In the genomic region with DNA sequence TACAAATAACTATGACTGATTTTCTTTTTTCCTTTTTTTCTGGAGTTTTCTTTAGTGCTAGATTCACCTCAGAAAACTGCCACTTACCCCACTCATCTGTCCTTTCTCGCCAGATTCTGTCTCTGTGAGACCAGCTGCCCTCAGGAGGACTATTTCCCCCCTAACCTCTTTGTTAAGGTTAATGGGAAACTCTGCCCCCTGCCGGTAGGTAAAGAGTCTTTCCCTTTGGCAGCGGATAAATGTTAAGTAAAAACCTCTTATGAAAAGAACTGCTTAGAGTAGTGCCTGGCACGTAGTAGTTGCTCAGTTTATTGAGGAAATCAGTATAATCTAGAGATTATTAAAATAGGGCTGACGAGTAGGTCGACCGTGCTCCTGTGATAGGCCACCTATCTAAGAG, we compare ENCODE assay signal across 10 mouse cellular contexts. TPM values are rescaled to one million over a fixed set of nuclear protein-coding genes. Genes with fewer than 3 reads are reported as not detected.
DNase-seq lines count a peak whose midpoint lies in the region; ATAC-seq and TF ChIP-seq lines count a peak whose summit lies in the region.
"Had no signal": no experiment of that assay in that cellular context is flagged by ENCODE, and none has a peak within 500 bp of the region (broad histone marks: within the 10 kb centered on the region; RNA-seq: fewer than 3 reads in every experiment).

No protein-coding gene starts in this region.

- H3K4me2 ChIP-seq in kidney, embryonic 16.5 days (replicated peaks; ENCODE audit: low read depth, low read length): no peak overlapping the region
- no peak overlapping the region for H3K4me2 ChIP-seq in liver, embryonic 14.5 days (ENCODE audit: low read depth)

- TF ChIP-seq POLR2A in MEL (IDR thresholded peaks at IDR 0.05; ENCODE audit: control insufficient read depth in 1 of 2, insufficient read depth in 1 of 2, low read depth in 1 of 2, low read length in 2 of 2, poor library complexity in 1 of 2): no peak

- peaks cover 55% of the 10 kb centered on the region for H3K36me3 ChIP-seq in kidney, embryonic 16.5 days (ENCODE audit: insufficient read depth, low read length)
- peaks cover 0 to 8% of the 10 kb centered on the region in 2 experiments; a peak in 2 of 4 replicates for H3K36me3 ChIP-seq in MEL (ENCODE audit: control insufficient read depth in 1 of 2, insufficient read depth in 2 of 2, low read length in 2 of 2)
- H3K36me3 ChIP-seq in liver, embryonic 14.5 days (replicated peaks; ENCODE audit: control insufficient read depth, insufficient read depth, low read depth): no peaks in the 10 kb centered on the region

- no peak overlapping the region for H3K9ac ChIP-seq in kidney, embryonic 16.5 days (replicated peaks; ENCODE audit: low read length)
- H3K9ac ChIP-seq in MEL (ENCODE audit: control insufficient read depth, low read depth, low read length, poor library complexity, severe bottlenecking): no peak overlapping the region
- H3K9ac ChIP-seq in liver, embryonic 14.5 days (replicated peaks): no peak overlapping the region

- no peaks in the 10 kb centered on the region for H3K27me3 ChIP-seq in kidney, embryonic 16.5 days (ENCODE audit: insufficient read depth, low read length)
- H3K27me3 ChIP-seq in MEL (ENCODE audit: control insufficient read depth in 1 of 2, insufficient read depth in 2 of 2, low read length in 2 of 2): no peaks in the 10 kb centered on the region
- H3K27me3 ChIP-seq in liver, embryonic 14.5 days (ENCODE audit: control insufficient read depth, insufficient read depth, low read length): no peaks in the 10 kb centered on the region

- peaks cover 23% of the 10 kb centered on the region for H3K4me1 ChIP-seq in kidney, embryonic 16.5 days (ENCODE audit: insufficient read depth, low read length)
- peaks cover 5 to 10% of the 10 kb centered on the region in 2 experiments; a peak in 3 of 4 replicates for H3K4me1 ChIP-seq in MEL (ENCODE audit: control insufficient read depth in 1 of 2, insufficient read depth in 2 of 2, low read length in 2 of 2)
- H3K4me1 ChIP-seq in liver, embryonic 14.5 days (replicated peaks; ENCODE audit: control insufficient read depth in 2 of 2, insufficient read depth in 2 of 2, low read length in 1 of 2): peaks cover 4 to 8% of the 10 kb centered on the region in 2 experiments

- no peak for ATAC-seq in kidney, embryonic 16.5 days (ENCODE audit: low FRiP score, low TSS enrichment)
- ATAC-seq in liver, embryonic 14.5 days (ENCODE audit: insufficient read depth): no peak

- H3K79me2 ChIP-seq in MEL (ENCODE audit: control insufficient read depth, insufficient read depth, low read length, poor library complexity): peaks cover 3% of the 10 kb centered on the region; the same call in 1 of the 2 replicates

- TF ChIP-seq CTCF in MEL (IDR thresholded peaks at IDR 0.05 in 2 of 3, conservative IDR thresholded peaks at IDR 0.05 in 1 of 3; ENCODE audit: control insufficient read depth in 1 of 3, insufficient read depth in 1 of 3, low read depth in 2 of 3, low read length in 3 of 3, poor library complexity in 1 of 3, severe bottlenecking in 1 of 3): peak; percentile 50 to 96 (median 87)
- TF ChIP-seq CTCF in liver, embryonic 14.5 days (IDR thresholded peaks at IDR 0.05; ENCODE audit: low read depth): peak; percentile 62

- WGBS in kidney, embryonic 16.5 days: 62% methylated on average over 7 of the region's 7 CpGs
- 41% methylated on average over 7 of the region's 7 CpGs for WGBS in liver, embryonic 14.5 days (ENCODE audit: insufficient replicate concordance)

- TF ChIP-seq RAD21 in MEL (IDR thresholded peaks at IDR 0.05; ENCODE audit: low read depth, low read length): peak; percentile 74

- H3K4me3 ChIP-seq in kidney, embryonic 16.5 days (ENCODE audit: low read length): no peak overlapping the region
- H3K4me3 ChIP-seq in MEL (ENCODE audit: control insufficient read depth in 1 of 2, insufficient read depth in 1 of 2, low read depth in 2 of 2, low read length in 2 of 2): no peak overlapping the region
- H3K4me3 ChIP-seq in liver, embryonic 14.5 days (ENCODE audit: insufficient read depth in 1 of 2, low read depth in 2 of 2, low read length in 2 of 2): no peak overlapping the region

- peak; percentile 33 for DNase-seq in adrenal gland, postnatal 25 days
- DNase-seq in adrenal gland, postnatal 4 days (ENCODE audit: low spot score in 2 of 2): no peak
- DNase-seq in kidney, postnatal 4 days: peak; percentile 42 to 50
- DNase-seq in MEL (ENCODE audit: low read depth, low spot score): peak; percentile 88
- peak; percentile 28 to 39 (median 32) for DNase-seq in liver, embryonic 14.5 days (ENCODE audit: low read depth in 3 of 3, low spot score in 3 of 3)
- DNase-seq in layer of hippocampus, postnatal 36 days: no peak
- DNase-seq in yolk sac, embryonic 10.5 days (ENCODE audit: low spot score): no peak
- DNase-seq: gastrocnemius, postnatal 36 days had no signal

- no peak for TF ChIP-seq EP300 in MEL (IDR thresholded peaks at IDR 0.05; ENCODE audit: low read depth in 1 of 2, low read length in 2 of 2)
- no peak for TF ChIP-seq EP300 in liver, embryonic 14.5 days (IDR thresholded peaks at IDR 0.05; ENCODE audit: low read depth)

- no peak overlapping the region for H3K27ac ChIP-seq in kidney, embryonic 16.5 days (ENCODE audit: low read length)
- H3K27ac ChIP-seq in MEL (ENCODE audit: control insufficient read depth, low read depth, low read length): no peak overlapping the region
- H3K27ac ChIP-seq in liver, embryonic 14.5 days: no peak overlapping the region
- H3K27ac ChIP-seq: macrophage had no signal

- no peaks in the 10 kb centered on the region for H3K9me3 ChIP-seq in kidney, embryonic 16.5 days (ENCODE audit: low read length)
- H3K9me3 ChIP-seq in MEL (replicated peaks; ENCODE audit: insufficient read depth, low read length): no peaks in the 10 kb centered on the region
- no peaks in the 10 kb centered on the region for H3K9me3 ChIP-seq in liver, embryonic 14.5 days (ENCODE audit: control insufficient read depth, low read length)

TF ChIP-seq in MEL, 35 proteins besides CTCF, POLR2A, EP300 and RAD21:
- TF ChIP-seq ZC3H11A (IDR thresholded peaks at IDR 0.05; ENCODE audit: low read depth, low read length): peak; percentile 70
- peak; percentile 93 for TF ChIP-seq SMC3 (IDR thresholded peaks at IDR 0.05; ENCODE audit: low read depth, low read length)
- TF ChIP-seq TBP (IDR thresholded peaks at IDR 0.05; ENCODE audit: low read depth, low read length): no peak

RNA-seq across cellular contexts. Expression of a gene that starts 4.2 kb away (rescaled TPM):
- 27.6 and 33.1 TPM in 2 replicates for total RNA-seq in adrenal gland, postnatal 25 days (2021)
- 10 to 100 TPM; 50.1 to 55.1 TPM for total RNA-seq in adrenal gland, postnatal 4 days (2021)
- 62.1 and 72.3 TPM in 2 replicates for polyA plus RNA-seq in kidney, embryonic 16.5 days (2015; fragmentation: Nextera tagmentation; extraction: Ambion mirVana)
- 5.9 and 6.0 TPM in 2 replicates for total RNA-seq in MEL (2012; rRNA removed)
- 10 to 100 TPM in 1 of 2 experiments, not detected in 1; 26.8 TPM for polyA plus RNA-seq in MEL (2012; ENCODE audit: insufficient read depth in 1 of 2, insufficient read length in 2 of 2, low read depth in 1 of 2, low replicate concordance in 2 of 2, missing spikeins in 1 of 2)
- 5.1 and 5.7 TPM in 2 replicates for polyA plus RNA-seq in liver, embryonic 14.5 days (2012; rRNA removed)
- polyA plus RNA-seq in liver, embryonic 14.5 days (2014; fragmentation: Nextera tagmentation; extraction: Ambion mirVana): 3.6 and 4.1 TPM in 2 replicates
- total RNA-seq in layer of hippocampus, postnatal 36 days (2021): 10 to 100 TPM; 26.1 to 27.5 TPM

RNA-seq across cellular contexts. Expression of a gene that starts 8.0 kb away (rescaled TPM):
- total RNA-seq in adrenal gland, postnatal 25 days (2021): 0.67 TPM in 1 of 2 replicates, not detected in the other
- total RNA-seq in adrenal gland, postnatal 4 days (2021): 1 to 10 TPM; 2.7 to 3.6 TPM
- 12.0 and 12.2 TPM in 2 replicates for polyA plus RNA-seq in kidney, embryonic 16.5 days (2015; fragmentation: Nextera tagmentation; extraction: Ambion mirVana)
- total RNA-seq in MEL (2012; rRNA removed): 2.4 and 2.7 TPM in 2 replicates
- polyA plus RNA-seq in MEL (2012; ENCODE audit: insufficient read depth in 1 of 2, insufficient read length in 2 of 2, low read depth in 1 of 2, low replicate concordance in 2 of 2, missing spikeins in 1 of 2): 1 to 10 TPM in 1 of 2 experiments, not detected in 1; 6.5 TPM
- polyA plus RNA-seq in liver, embryonic 14.5 days (2012; rRNA removed): 0.62 and 0.65 TPM in 2 replicates
- 1.4 and 1.5 TPM in 2 replicates for polyA plus RNA-seq in liver, embryonic 14.5 days (2014; fragmentation: Nextera tagmentation; extraction: Ambion mirVana)
- total RNA-seq in layer of hippocampus, postnatal 36 days (2021): 10 to 100 TPM; 10.8 to 15.2 TPM

RNA-seq across cellular contexts. Expression of a gene that starts 27.1 kb away (rescaled TPM):
- total RNA-seq in adrenal gland, postnatal 25 days (2021): 27.5 and 32.4 TPM in 2 replicates
- total RNA-seq in adrenal gland, postnatal 4 days (2021): 10 to 100 TPM; 39.5 to 43.4 TPM
- polyA plus RNA-seq in kidney, embryonic 16.5 days (2015; fragmentation: Nextera tagmentation; extraction: Ambion mirVana): 44.5 and 45.3 TPM in 2 replicates
- total RNA-seq in MEL (2012; rRNA removed): 48.3 and 53.1 TPM in 2 replicates
- 100 to 1,000 TPM; 122 to 224 TPM for polyA plus RNA-seq in MEL (2012; ENCODE audit: insufficient read depth in 1 of 2, insufficient read length in 2 of 2, low read depth in 1 of 2, low replicate concordance in 2 of 2, missing spikeins in 1 of 2)
- 15.4 and 21.6 TPM in 2 replicates for polyA plus RNA-seq in liver, embryonic 14.5 days (2012; rRNA removed)
- polyA plus RNA-seq in liver, embryonic 14.5 days (2014; fragmentation: Nextera tagmentation; extraction: Ambion mirVana): 14.5 and 14.6 TPM in 2 replicates
- total RNA-seq in layer of hippocampus, postnatal 36 days (2021): 10 to 100 TPM; 22.0 to 24.1 TPM

RNA-seq across cellular contexts. Expression of a gene that starts 27.1 kb away (rescaled TPM):
- 36.7 and 37.2 TPM in 2 replicates for total RNA-seq in adrenal gland, postnatal 25 days (2021)
- 10 to 100 TPM; 37.0 to 39.7 TPM for total RNA-seq in adrenal gland, postnatal 4 days (2021)
- polyA plus RNA-seq in kidney, embryonic 16.5 days (2015; fragmentation: Nextera tagmentation; extraction: Ambion mirVana): 56.6 and 57.3 TPM in 2 replicates
- total RNA-seq in MEL (2012; rRNA removed): 43.2 and 52.2 TPM in 2 replicates
- 10 to 100 TPM; 66.1 to 71.8 TPM for polyA plus RNA-seq in MEL (2012; ENCODE audit: insufficient read depth in 1 of 2, insufficient read length in 2 of 2, low read depth in 1 of 2, low replicate concordance in 2 of 2, missing spikeins in 1 of 2)
- 9.6 and 12.4 TPM in 2 replicates for polyA plus RNA-seq in liver, embryonic 14.5 days (2012; rRNA removed)
- polyA plus RNA-seq in liver, embryonic 14.5 days (2014; fragmentation: Nextera tagmentation; extraction: Ambion mirVana): 28.2 and 33.0 TPM in 2 replicates
- 10 to 100 TPM; 54.1 to 60.0 TPM for total RNA-seq in layer of hippocampus, postnatal 36 days (2021)

RNA-seq across cellular contexts. Expression of a gene that starts 30.4 kb away (rescaled TPM):
- 2.3 and 3.2 TPM in 2 replicates for total RNA-seq in adrenal gland, postnatal 25 days (2021)
- total RNA-seq in adrenal gland, postnatal 4 days (2021): 1 to 10 TPM; 2.7 to 3.3 TPM
- polyA plus RNA-seq in kidney, embryonic 16.5 days (2015; fragmentation: Nextera tagmentation; extraction: Ambion mirVana): 1.2 and 1.6 TPM in 2 replicates
- total RNA-seq in MEL (2012; rRNA removed): 0.46 and 0.62 TPM in 2 replicates
- under 1 TPM in 1 of 2 experiments, not detected in 1; 0.77 TPM for polyA plus RNA-seq in MEL (2012; ENCODE audit: insufficient read depth in 1 of 2, insufficient read length in 2 of 2, low read depth in 1 of 2, low replicate concordance in 2 of 2, missing spikeins in 1 of 2)
- 0.26 and 0.39 TPM in 2 replicates for polyA plus RNA-seq in liver, embryonic 14.5 days (2012; rRNA removed)
- 0.13 and 0.22 TPM in 2 replicates for polyA plus RNA-seq in liver, embryonic 14.5 days (2014; fragmentation: Nextera tagmentation; extraction: Ambion mirVana)
- 1 to 10 TPM; 4.3 to 5.1 TPM for total RNA-seq in layer of hippocampus, postnatal 36 days (2021)

Comparison
In these comparisons a context has a peak if more than half of its experiments do, and no peak if none do; other contexts are left out.
1. DNase-seq: peak in adrenal gland, postnatal 25 days (single experiment), kidney, postnatal 4 days (2 of 2), MEL (single experiment) and liver, embryonic 14.5 days (3 of 3); none in adrenal gland, postnatal 4 days (0 of 2), layer of hippocampus, postnatal 36 days (0 of 2) and yolk sac, embryonic 10.5 days (single experiment).